Mouse (Mus musculus) ES-E14 (cell line): ENCODE results near the gene Pex16.

ENCODE experiments used
- CHD2 ChIP-seq: IDR thresholded peaks from 2 replicates; pipeline ENCODE4 v1.6.1; 2014; ENCODE audit warnings: mild to moderate bottlenecking, low read depth, low read length, inconsistent platforms
- HCFC1 ChIP-seq: IDR thresholded peaks from 2 replicates; pipeline ENCODE4 v1.6.1; 2012; ENCODE audit warnings: low read length, inconsistent platforms, borderline replicate concordance; ENCODE audit not compliant: insufficient read depth
- ZNF384 ChIP-seq: IDR thresholded peaks from 2 replicates; pipeline ENCODE4 v1.6.1; 2012; ENCODE audit warnings: low read depth, low read length, inconsistent platforms

GRCm38 (mm10) chr2:92424462-92425308 is 50.2 kb downstream of the Pex16 start:
- TF ChIP-seq HCFC1 (no peak), ZNF384 (peak; percentile 47; the same call in 1 of the 2 replicates), CHD2 (no peak)
